Mouse (Mus musculus) mesoderm, embryonic 11.5 days (tissue): ENCODE results near the gene Rab2b.
A peak's percentile ranks its signal among the peaks of the same experiment; 100 is the strongest.
"Not testable (repeated sequence)": the region's sequence is repeated elsewhere in the genome, so short reads cannot be mapped to it uniquely, and the experiment has no call there.

Experiments
- DNase-seq: peaks from one replicate; pipeline ENCODE4 v3.0.0-alpha.2; 2012; ENCODE audit warnings: low read depth, low spot score

Gene Rab2b

GRCm38 (mm10) chr14:52278932-52279746, at the start of gene Rab2b, which contains the start of gene Tox4:
TSS of gene Rab2b (minus strand) at chr14:52279545.
TSS of gene Tox4 (plus strand) at chr14:52279146.
- peak; percentile 99 for DNase-seq

GRCm38 (mm10) chr14:52327910-52328812, 48.8 kb upstream of the Rab2b start, which contains the start of gene Sall2:
TSS of gene Sall2 (minus strand) at chr14:52328762.
- no peak for DNase-seq

- peak; percentile 57 for DNase-seq
Measured at GRCm38 (mm10) chr14:52327375-52327901, 48.1 kb upstream of the Rab2b start.

GRCm38 (mm10) chr14:52325890-52326289, 46.5 kb upstream of the Rab2b start:
- DNase-seq: no peak

- no peak for DNase-seq
Measured at GRCm38 (mm10) chr14:52319361-52319760, 40.0 kb upstream of the Rab2b start.

GRCm38 (mm10) chr14:52316441-52317225, 37.3 kb upstream of the Rab2b start:
- peak; percentile 68 for DNase-seq

GRCm38 (mm10) chr14:52315792-52316440, 36.6 kb upstream of the Rab2b start:
- DNase-seq: peak; percentile 81

- no peak for DNase-seq
Measured at GRCm38 (mm10) chr14:52315283-52315780, 36.0 kb upstream of the Rab2b start.

- DNase-seq: no peak
Measured at GRCm38 (mm10) chr14:52314808-52315150, 35.4 kb upstream of the Rab2b start.

- DNase-seq: no peak
Measured at GRCm38 (mm10) chr14:52313931-52314807, 34.8 kb upstream of the Rab2b start.

- no peak for DNase-seq
Measured at GRCm38 (mm10) chr14:52310906-52311305, 31.6 kb upstream of the Rab2b start.

GRCm38 (mm10) chr14:52310343-52310742, 31.0 kb upstream of the Rab2b start:
- DNase-seq: not testable (repeated sequence)

- DNase-seq: no peak
Measured at GRCm38 (mm10) chr14:52306100-52306499, 26.8 kb upstream of the Rab2b start.

- DNase-seq: peak; percentile 94
Measured at GRCm38 (mm10) chr14:52304644-52305271, 25.4 kb upstream of the Rab2b start, which contains the start of gene Mettl3. TSS of gene Mettl3 (minus strand) at chr14:52305128.

GRCm38 (mm10) chr14:52303517-52303916, 24.2 kb upstream of the Rab2b start:
- not testable (repeated sequence) for DNase-seq

GRCm38 (mm10) chr14:52295558-52296264, 16.4 kb upstream of the Rab2b start:
- DNase-seq: peak; percentile 24

GRCm38 (mm10) chr14:52284191-52284590, 4.8 kb upstream of the Rab2b start:
- no peak for DNase-seq

GRCm38 (mm10) chr14:52283629-52284028, 4.3 kb upstream of the Rab2b start:
- DNase-seq: no peak
